Mouse (Mus musculus) brain, embryonic 14.5 days (tissue): Measurements from ENCODE around the gene S100a3.

Experiments
- CTCF ChIP-seq: fragments of 200-500 bp; IDR thresholded peaks from 2 replicates; pipeline ENCODE4 v1.5.1; 2012; ENCODE audit warnings: inconsistent platforms, mild to moderate bottlenecking, moderate library complexity, borderline replicate concordance; ENCODE audit not compliant: insufficient read depth, insufficient read length; ENCODE audit errors: extremely low read depth
- POLR2A ChIP-seq: fragments of 200-500 bp; IDR thresholded peaks from 2 replicates; pipeline ENCODE4 v1.6.1; 2012; ENCODE audit warnings: mild to moderate bottlenecking, inconsistent platforms, borderline replicate concordance; ENCODE audit not compliant: poor library complexity, insufficient read depth, insufficient read length, severe bottlenecking; ENCODE audit errors: extremely low read depth

GRCm38 (mm10) chr3:90525421-90525820, 35.0 kb upstream of the S100a3 start:
- TF ChIP-seq POLR2A = no peak
- TF ChIP-seq CTCF = peak; percentile 41; the same call in 1 of the 2 replicates
